Mouse (Mus musculus): ENCODE measurements around the gene P2ry6. TPM values are rescaled to one million over a fixed set of nuclear protein-coding genes. Genes with fewer than 3 reads are reported as not detected.

Gene P2ry6
- total and polyA plus RNA-seq, 2 experiments from 2014 or later: 2.3 to 3.8 TPM

GRCm38 (mm10) chr7:100919809-100920107 is 54.7 kb downstream of the P2ry6 start:
- DNase-seq (no peak), ATAC-seq (no peak)
- Histone ChIP-seq H3K4me1 (ENCODE audit: insufficient read depth) (peaks cover 12% of the 10 kb centered on the region; the same call in 1 of the 2 replicates), H3K9me3 (ENCODE audit: low read length) (no peaks in the 10 kb centered on the region), H3K9ac (no peak overlapping the region), H3K4me2 (ENCODE audit: low read depth) (no peak overlapping the region), H3K27me3 (ENCODE audit: insufficient read depth, low read length) (no peaks in the 10 kb centered on the region), H3K36me3 (ENCODE audit: insufficient read depth) (no peaks in the 10 kb centered on the region), H3K4me3 (ENCODE audit: low read depth, low read length) (no peak overlapping the region), H3K27ac (ENCODE audit: low read depth, low read length) (no peak overlapping the region)
- no peak for TF ChIP-seq CTCF (IDR thresholded peaks at IDR 0.05; ENCODE audit: low read depth)
- 9% methylated on average over 2 of the region's 2 CpGs for WGBS

GRCm38 (mm10) chr7:100919006-100919808 is 55.2 kb downstream of the P2ry6 start:
- Histone ChIP-seq H3K9ac (no peak overlapping the region), H3K27ac (ENCODE audit: low read depth, low read length) (no peak overlapping the region), H3K4me1 (ENCODE audit: insufficient read depth) (peaks cover 6% of the 10 kb centered on the region; the same call in 1 of the 2 replicates), H3K4me2 (ENCODE audit: low read depth) (no peak overlapping the region), H3K9me3 (ENCODE audit: low read length) (no peaks in the 10 kb centered on the region), H3K36me3 (ENCODE audit: insufficient read depth) (no peaks in the 10 kb centered on the region), H3K27me3 (ENCODE audit: insufficient read depth, low read length) (no peaks in the 10 kb centered on the region), H3K4me3 (ENCODE audit: low read depth, low read length) (no peak overlapping the region)
- 62% methylated on average over 7 of the region's 7 CpGs for WGBS
- TF ChIP-seq CTCF (IDR thresholded peaks at IDR 0.05; ENCODE audit: low read depth): no peak
- ATAC-seq (no peak), DNase-seq (no peak)

GRCm38 (mm10) chr7:100918176-100918575 is 56.3 kb downstream of the P2ry6 start:
- Histone ChIP-seq H3K4me1 (ENCODE audit: insufficient read depth) (no peaks in the 10 kb centered on the region), H3K4me3 (ENCODE audit: low read depth, low read length) (no peak overlapping the region), H3K27ac (ENCODE audit: low read depth, low read length) (no peak overlapping the region), H3K4me2 (ENCODE audit: low read depth) (no peak overlapping the region), H3K9me3 (ENCODE audit: low read length) (no peaks in the 10 kb centered on the region), H3K36me3 (ENCODE audit: insufficient read depth) (no peaks in the 10 kb centered on the region), H3K27me3 (ENCODE audit: insufficient read depth, low read length) (no peaks in the 10 kb centered on the region), H3K9ac (no peak overlapping the region)
- no peak for TF ChIP-seq CTCF (IDR thresholded peaks at IDR 0.05; ENCODE audit: low read depth)
- 67% methylated on average over 9 of the region's 9 CpGs for WGBS
- ATAC-seq (no peak), DNase-seq (no peak)

GRCm38 (mm10) chr7:100917751-100918150 is 56.7 kb downstream of the P2ry6 start:
- Histone ChIP-seq H3K27me3 (ENCODE audit: insufficient read depth, low read length) (no peaks in the 10 kb centered on the region), H3K4me3 (ENCODE audit: low read depth, low read length) (no peak overlapping the region), H3K9ac (no peak overlapping the region), H3K27ac (ENCODE audit: low read depth, low read length) (no peak overlapping the region), H3K4me1 (ENCODE audit: insufficient read depth) (no peaks in the 10 kb centered on the region), H3K9me3 (ENCODE audit: low read length) (no peaks in the 10 kb centered on the region), H3K4me2 (ENCODE audit: low read depth) (no peak overlapping the region), H3K36me3 (ENCODE audit: insufficient read depth) (no peaks in the 10 kb centered on the region)
- 77% methylated on average over 6 of the region's 6 CpGs for WGBS
- ATAC-seq: no peak
- no peak for TF ChIP-seq CTCF (IDR thresholded peaks at IDR 0.05; ENCODE audit: low read depth)
- DNase-seq: no peak

- no peaks in the 10 kb centered on the region for H3K9me3 ChIP-seq (ENCODE audit: low read length)
- no peak overlapping the region for H3K4me2 ChIP-seq (ENCODE audit: low read depth)
- H3K4me3 ChIP-seq (ENCODE audit: low read depth, low read length): no peak overlapping the region
- TF ChIP-seq CTCF (IDR thresholded peaks at IDR 0.05; ENCODE audit: low read depth): no peak
- DNase-seq (no peak), ATAC-seq (no peak)
- H3K27me3 ChIP-seq (ENCODE audit: insufficient read depth, low read length): no peaks in the 10 kb centered on the region
- no peak overlapping the region for H3K27ac ChIP-seq (ENCODE audit: low read depth, low read length)
- 97% methylated on average over 6 of the region's 6 CpGs for WGBS
- no peaks in the 10 kb centered on the region for H3K36me3 ChIP-seq (ENCODE audit: insufficient read depth)
- no peak overlapping the region for H3K9ac ChIP-seq
- no peaks in the 10 kb centered on the region for H3K4me1 ChIP-seq (ENCODE audit: insufficient read depth)
These were observed 57.9 kb downstream of the P2ry6 start for GRCm38 (mm10) chr7:100916526-100916925.

- peak; percentile 38 for ATAC-seq
These were observed 59.2 kb downstream of the P2ry6 start for GRCm38 (mm10) chr7:100915204-100915603.

GRCm38 (mm10) chr7:100911791-100912190 is 62.7 kb downstream of the P2ry6 start:
- Histone ChIP-seq H3K4me2 (ENCODE audit: low read depth) (no peak overlapping the region), H3K9ac (no peak overlapping the region), H3K9me3 (ENCODE audit: low read length) (no peaks in the 10 kb centered on the region), H3K27me3 (ENCODE audit: insufficient read depth, low read length) (no peaks in the 10 kb centered on the region), H3K36me3 (ENCODE audit: insufficient read depth) (no peaks in the 10 kb centered on the region), H3K4me1 (ENCODE audit: insufficient read depth) (peaks cover 3% of the 10 kb centered on the region; the same call in 1 of the 2 replicates), H3K27ac (ENCODE audit: low read depth, low read length) (no peak overlapping the region), H3K4me3 (ENCODE audit: low read depth, low read length) (no peak overlapping the region)
- DNase-seq (no peak), ATAC-seq (no peak)
- WGBS: 42% methylated on average over 9 of the region's 9 CpGs
- no peak for TF ChIP-seq CTCF (IDR thresholded peaks at IDR 0.05; ENCODE audit: low read depth)

More at GRCm38 (mm10) chr7:100915204-100915603, 59.2 kb downstream of the P2ry6 start:
- Histone ChIP-seq H3K4me3 (ENCODE audit: low read depth, low read length) (no peak overlapping the region), H3K4me1 (ENCODE audit: insufficient read depth) (peaks cover 3% of the 10 kb centered on the region; the same call in 1 of the 2 replicates), H3K27me3 (ENCODE audit: insufficient read depth, low read length) (no peaks in the 10 kb centered on the region), H3K27ac (ENCODE audit: low read depth, low read length) (no peak overlapping the region), H3K9ac (no peak overlapping the region), H3K36me3 (ENCODE audit: insufficient read depth) (no peaks in the 10 kb centered on the region), H3K4me2 (ENCODE audit: low read depth) (no peak overlapping the region), H3K9me3 (ENCODE audit: low read length) (no peaks in the 10 kb centered on the region)
- no peak for TF ChIP-seq CTCF (IDR thresholded peaks at IDR 0.05; ENCODE audit: low read depth)
- no peak for DNase-seq
- 43% methylated on average over 5 of the region's 5 CpGs for WGBS

Data from forebrain, postnatal 0 days (tissue).